Mouse (Mus musculus): Measurements from ENCODE around the gene Pfdn6.

DNA sequence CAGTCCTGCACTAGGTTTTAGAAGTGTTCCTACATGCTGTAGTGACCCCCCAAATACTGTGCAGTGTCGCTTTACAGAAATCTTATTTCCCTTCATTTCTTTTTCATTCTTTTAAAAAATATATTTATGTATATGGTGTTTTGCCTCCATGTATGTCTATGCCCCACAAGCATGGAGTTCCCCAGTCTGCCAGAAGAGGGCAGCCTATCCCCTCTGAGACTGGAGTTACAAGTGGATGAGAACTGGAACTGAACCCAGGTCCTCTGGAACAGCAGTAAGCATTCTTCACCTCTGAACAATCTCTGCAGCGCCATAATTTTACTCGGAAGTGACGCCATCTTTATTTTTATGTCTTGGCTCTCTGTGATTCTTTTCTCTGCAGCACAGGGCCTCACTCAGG is 29.3 kb upstream of the Pfdn6 start:
- TF ChIP-seq CTCF (IDR thresholded peaks at IDR 0.05; ENCODE audit: insufficient read depth, low read length) (no peak), POLR2A (IDR thresholded peaks at IDR 0.05; ENCODE audit: borderline replicate concordance, extremely low read depth, low read depth, low read length) (no peak)
